Mouse (Mus musculus) frontal cortex, postnatal 36 days (tissue): ENCODE results near the gene Rpp30.

ENCODE experiments used
- DNase-seq, 2 experiments: peaks; one replicate each; pipeline ENCODE4 v3.0.0; 2022; ENCODE audit warnings: low spot score in 2 of 2

The Rpp30 gene

DNA sequence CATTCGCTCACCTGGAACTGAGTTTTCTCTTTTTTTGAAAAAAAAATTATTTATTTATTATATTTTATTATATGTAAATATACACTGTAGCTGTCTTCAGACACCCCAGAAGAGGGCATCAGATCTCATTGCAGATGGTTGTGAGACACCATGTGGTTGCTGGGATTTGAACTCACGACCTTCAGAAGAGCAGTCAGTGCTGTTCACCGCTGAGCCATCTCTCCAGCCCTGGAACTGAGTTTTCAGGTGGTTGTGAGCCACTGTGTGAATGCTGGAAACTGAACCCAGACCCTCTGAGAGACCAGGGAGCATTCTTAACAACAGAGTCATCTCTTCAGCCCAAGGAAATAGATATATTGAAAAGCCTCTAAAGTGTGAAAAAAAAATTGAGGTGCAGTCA lies 44.9 kb downstream of the Rpp30 start:
- DNase-seq = no peak

DNA sequence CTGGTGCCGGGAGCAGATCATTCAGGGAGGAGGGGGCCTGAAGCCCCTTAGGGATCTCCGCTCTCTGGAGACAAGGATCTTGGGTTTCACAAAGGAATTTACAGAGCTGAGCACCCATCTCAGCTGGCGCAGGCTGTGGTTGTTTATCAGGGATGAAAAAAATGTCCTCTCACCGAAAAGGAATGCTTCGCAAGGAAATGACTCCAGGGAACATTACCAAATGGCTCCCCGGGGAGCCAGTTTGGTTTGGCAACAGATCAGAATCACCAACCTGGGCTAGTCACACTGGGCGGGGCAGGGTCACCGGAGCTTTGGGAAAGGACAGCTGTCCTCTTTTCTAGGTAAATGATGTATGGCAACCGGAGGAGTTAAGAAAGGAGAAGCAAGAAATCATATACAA lies 45.7 kb downstream of the Rpp30 start:
- no peak for DNase-seq

DNA sequence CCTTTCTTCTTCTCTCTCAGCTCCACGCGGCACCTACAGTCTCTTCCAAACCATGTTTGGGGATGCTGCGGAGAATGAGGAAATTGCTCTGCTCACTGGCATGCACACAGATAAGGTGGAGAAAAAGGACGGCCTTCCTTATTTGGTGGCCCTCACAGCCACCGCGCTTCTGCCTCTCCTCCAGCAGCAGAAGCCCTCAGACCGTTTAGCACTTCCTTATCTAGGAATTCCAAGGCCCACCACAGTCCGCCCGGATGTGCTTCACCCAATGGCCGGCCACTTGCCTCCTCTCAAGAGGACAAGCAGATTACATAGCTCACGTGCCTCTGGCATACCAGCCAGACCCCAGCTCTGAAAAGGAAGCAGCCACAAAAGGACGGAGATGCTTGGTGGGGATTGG lies 46.1 kb downstream of the Rpp30 start:
- no peak for DNase-seq

DNA sequence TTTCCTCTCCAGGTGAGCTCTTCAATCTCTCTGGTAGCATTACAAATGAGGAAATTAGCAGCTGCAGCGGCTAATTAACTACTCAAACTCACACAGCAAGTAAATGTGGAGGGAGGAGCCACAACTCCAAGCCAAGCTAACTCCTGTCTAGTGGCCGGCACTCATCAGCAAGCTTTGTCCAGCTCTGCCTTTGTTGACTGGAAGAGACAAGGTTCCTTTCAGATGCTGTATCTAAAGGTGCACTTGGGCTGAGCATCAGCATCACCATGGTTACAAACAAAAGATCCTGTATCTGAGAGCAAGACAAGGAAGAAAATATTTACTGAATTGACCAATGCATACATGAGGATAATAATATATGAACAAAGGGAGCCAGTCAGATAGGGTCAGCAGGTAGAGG lies 46.7 kb downstream of the Rpp30 start:
- DNase-seq = no peak

DNA sequence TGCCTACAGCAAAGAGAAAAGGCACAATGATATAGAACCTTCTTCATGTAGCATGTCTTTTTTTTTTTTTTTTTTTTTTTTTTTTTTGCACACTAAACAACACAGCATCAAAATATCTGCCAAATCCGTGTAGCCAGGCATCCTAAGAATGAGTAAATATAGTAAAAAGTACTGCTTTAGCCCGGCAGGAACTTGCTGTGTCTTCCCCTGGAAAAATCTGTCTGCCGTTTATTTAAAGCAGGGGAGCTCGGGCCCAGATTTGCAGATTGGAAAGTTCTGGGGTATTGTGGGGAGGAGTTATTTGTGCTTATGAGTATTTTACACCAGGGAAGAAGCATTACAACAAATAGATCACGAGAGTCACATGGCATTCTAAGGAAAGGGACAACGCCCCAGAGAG lies 48.5 kb downstream of the Rpp30 start:
- DNase-seq = no peak

DNA sequence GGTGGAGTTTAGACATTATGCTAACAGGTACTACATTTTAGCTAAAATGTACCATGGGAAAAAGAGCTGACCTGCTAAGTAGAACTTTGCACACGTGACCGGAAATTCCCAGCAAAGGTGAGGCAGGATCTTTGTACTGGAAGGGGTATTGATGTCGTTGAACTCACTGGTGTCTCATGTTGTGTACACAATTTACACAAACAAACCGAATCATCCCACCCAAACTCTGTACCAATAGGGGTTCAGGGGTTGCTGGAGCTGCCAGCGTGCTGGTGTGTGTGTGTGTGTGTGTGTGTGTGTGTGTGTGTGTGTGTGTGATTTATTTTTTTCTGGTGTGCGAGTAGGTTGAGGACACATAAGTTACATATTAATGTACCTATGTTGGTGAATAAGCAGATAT lies 49.5 kb downstream of the Rpp30 start:
- no peak for DNase-seq

DNA sequence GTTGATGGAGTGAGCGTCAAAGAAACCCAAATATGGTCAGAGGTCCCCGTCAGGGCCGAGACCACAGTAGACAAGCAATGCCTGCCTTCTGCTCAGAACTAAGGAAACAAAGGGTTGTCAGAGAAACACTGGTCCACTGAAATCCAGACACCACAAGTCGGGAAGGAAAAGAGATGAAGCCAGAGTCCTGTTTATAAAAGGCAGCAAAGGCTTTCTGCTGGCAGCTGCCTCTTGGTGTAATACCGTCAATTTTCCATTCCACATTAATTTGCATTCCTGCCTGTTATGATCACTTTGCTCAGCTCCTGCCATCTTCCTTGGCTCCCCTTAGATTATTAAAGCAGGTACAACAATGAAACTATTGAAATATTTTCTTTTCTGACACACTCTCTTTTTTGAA lies 50.2 kb downstream of the Rpp30 start:
- DNase-seq = no peak

DNA sequence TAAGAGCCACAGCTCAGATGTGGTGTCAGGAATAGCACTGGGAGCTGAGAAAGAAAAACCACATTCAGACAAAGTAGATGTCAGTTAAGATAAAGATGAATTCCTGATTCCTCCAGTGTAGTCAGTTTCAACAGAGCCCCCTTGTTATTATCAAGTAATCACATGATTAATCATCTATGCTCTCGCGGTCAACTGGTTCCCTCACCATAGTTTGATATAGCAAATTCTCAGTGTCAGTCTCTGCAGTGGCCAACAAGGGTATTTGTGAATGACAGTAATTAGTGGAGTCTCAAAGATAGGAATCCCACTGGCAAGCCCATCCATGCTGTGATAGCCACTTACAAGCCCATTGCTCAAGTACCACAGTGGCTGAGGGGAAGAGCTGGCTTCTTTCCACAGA lies 60.1 kb downstream of the Rpp30 start:
- DNase-seq = no peak

DNA sequence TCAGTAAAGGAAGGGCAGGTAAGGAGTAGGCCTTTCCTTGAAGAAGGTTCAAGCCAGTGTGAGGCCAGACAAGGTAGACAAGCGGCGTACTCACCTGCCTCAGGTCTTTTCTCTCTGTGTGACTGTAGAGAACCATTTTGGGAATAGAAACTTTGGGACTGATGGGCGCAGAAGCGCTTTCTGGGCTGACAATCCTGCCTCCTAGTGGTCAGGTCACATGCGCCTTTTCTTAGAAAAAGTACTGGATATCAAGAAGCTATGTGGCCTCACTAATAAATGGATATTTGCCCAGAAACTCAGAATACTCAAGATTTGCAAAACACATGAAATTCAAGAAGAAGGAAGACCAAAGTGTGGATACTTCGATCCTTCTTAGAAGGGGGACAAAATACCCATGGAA lies 65.1 kb downstream of the Rpp30 start:
- DNase-seq = no peak

DNA sequence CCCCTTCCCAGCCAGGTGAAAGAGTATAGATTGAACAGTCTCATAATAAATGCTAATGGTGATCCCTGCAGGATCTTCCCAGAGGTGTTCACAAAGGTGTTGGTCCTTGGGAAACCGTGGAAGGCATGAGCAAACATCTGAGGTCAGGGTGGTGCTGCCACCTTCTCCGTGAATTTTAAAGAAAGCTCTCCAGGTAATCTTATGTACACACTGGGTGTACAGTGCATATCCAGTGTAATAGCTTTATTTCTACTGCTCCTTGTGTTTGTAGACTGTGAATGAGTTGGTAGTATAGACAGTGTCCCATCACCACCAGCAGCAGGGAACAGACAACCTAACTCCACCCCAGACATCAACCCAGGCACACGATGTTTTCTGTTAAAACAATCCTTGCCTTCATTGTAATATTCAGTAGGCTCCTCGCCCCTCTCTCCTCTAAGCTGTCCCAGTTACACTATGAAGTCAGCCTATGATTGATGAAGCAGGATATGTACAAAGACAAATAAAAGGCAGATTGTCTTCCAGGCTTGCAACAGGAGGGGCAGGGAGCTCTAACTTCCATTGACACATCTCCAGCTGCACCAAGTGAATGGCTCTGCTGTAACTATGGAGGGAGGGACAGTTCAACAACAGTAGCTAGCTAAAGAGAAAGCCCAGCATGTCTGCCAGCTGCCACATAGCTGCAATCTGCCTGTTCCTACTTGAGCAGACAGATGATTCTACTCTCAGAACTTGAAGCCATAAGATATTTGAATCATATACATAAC lies 66.9 kb downstream of the Rpp30 start:
- peak in 1 of 2 experiments; percentile 5 for DNase-seq
